Mouse (Mus musculus): ENCODE measurements around the gene Plcd1.

GRCm38 (mm10) chr9:119071786-119072185 lies 21.5 kb downstream of the Plcd1 start:
- TF ChIP-seq CTCF (IDR thresholded peaks at IDR 0.05; ENCODE audit: low read depth) (no peak), EP300 (optimal IDR thresholded peaks at IDR 0.05) (no peak)

All from stomach, postnatal 0 days (tissue).